Mouse (Mus musculus) neutrophil, adult 5-6 weeks (primary cell): ENCODE measurements around the gene Dph2. TPM values are rescaled to one million over a fixed set of nuclear protein-coding genes. Genes with fewer than 3 reads are reported as not detected.

Source experiments
- ATAC-seq: fragments of 151-379, 151-347 bp; 2 replicates; pipeline ENCODE4 v1.8.0; 2017; ENCODE audit warnings: mild to moderate bottlenecking, moderate TSS enrichment; ENCODE audit not compliant: insufficient number of reproducible peaks, poor library complexity, low FRiP score, severe bottlenecking; ENCODE audit errors: extremely low read depth
- total RNA-seq: library from RNA; stranded (forward); fragments of 200-1000 nt; gene quantifications from 2 replicates; pipeline ENCODE4 v1.2.3, GENCODE M21; 2017

Dph2 gene
- 10.6 and 11.8 TPM in 2 replicates for total RNA-seq

- peak; percentile 87 for ATAC-seq
These were observed at the start of gene Dph2 for GRCm38 (mm10) chr4:117891738-117892161. Dph2 (minus strand) TSS chr4:117892032.

GRCm38 (mm10) chr4:117936964-117937363, 45.1 kb upstream of the Dph2 start:
- ATAC-seq, result no peak

DNA sequence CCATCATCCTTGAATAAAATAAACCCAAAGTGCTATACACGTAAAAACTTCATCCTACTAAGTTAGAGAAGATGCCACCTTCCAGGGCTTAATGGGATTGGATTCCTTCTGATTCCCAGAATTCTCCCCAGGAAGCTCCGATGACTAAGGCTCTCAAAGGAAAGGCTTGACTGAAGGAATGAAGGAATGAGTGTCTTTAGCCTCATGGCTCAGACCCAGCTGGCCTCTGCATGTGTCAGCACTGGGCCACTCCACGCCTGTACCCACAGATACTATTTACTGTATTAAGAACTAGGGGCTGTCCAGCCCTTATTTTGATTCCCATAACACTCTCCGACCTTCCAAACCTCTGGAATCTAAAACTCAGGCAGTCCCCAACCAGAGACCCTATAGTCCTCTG, 42.2 kb upstream of the Dph2 start:
- no peak for ATAC-seq

DNA sequence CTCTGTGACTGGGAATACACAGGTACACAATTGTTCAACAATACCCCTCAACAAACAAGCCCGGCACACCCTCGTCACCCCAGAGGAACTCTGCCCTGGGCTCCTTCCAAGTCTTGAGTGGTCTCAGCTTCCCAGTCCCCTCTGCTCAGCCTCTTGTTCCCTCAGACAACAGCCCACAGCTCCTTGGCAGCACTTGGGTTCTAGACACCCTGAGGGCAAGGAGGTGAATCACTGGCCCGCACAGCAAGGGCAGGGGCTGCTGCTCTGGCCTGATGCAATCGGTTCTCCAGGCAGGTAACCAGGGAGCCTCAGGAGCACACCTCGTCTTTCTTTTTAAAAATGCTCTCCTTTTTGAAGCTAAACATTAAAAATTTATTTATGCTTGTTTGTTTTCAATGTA, 41.4 kb upstream of the Dph2 start:
- no peak for ATAC-seq

DNA sequence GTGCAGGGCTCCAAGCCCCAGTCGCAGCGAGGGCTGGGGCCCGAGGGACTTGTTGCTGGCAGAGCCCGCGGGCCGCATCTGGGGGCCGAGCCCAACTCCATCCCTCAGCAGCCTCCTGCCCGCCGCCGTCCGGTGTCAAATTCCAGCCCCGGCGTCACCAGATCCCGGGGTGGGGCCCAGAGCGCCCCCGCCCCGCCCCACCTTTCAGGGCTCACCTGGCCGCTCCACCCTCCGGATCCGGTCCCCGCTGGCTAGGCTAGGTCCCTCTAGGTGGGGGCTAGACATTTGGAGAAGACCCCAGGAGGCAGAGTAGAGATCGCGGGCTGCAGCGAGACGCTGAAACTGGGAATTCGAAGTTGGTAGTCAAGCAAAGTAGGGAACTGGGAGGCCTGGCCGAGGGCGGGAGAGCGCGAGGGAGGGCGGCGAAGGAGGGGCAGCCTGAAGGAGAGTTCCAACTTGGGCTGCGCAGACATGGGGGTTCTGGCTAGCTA, 37.6 kb upstream of the Dph2 start, which contains the start of gene Artn:
TSS of gene Artn (minus strand) at position 373 of the 491 bp plus-strand sequence.
- ATAC-seq, result no peak

GRCm38 (mm10) chr4:117928699-117929241, 36.9 kb upstream of the Dph2 start:
- ATAC-seq, result no peak; the same call in 1 of the 2 replicates

DNA sequence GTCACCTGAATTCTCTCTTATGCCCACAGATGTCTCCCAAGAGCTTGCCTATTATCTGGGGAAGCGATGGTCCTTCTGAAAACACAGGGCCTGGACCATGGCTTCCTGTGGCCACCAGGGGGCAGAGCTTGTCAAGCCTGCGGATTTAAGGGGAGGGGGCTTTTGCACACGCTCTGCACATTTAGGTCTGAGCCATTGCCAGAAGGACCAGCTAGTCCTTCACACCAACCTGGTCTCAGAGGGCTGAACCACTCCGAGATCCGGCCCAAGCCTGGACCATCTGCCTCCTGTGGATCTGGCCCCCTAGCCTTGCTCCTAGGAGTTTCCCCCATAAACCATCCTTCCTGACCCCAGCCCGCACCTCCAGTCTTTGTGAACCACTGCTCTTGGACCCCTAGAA, 36.4 kb upstream of the Dph2 start:
- ATAC-seq, result no peak

- 0 out of 2 replicates have a peak, but pooled peaks have one; percentile 35 for ATAC-seq
These were observed 35.0 kb upstream of the Dph2 start for GRCm38 (mm10) chr4:117926545-117927482.

DNA sequence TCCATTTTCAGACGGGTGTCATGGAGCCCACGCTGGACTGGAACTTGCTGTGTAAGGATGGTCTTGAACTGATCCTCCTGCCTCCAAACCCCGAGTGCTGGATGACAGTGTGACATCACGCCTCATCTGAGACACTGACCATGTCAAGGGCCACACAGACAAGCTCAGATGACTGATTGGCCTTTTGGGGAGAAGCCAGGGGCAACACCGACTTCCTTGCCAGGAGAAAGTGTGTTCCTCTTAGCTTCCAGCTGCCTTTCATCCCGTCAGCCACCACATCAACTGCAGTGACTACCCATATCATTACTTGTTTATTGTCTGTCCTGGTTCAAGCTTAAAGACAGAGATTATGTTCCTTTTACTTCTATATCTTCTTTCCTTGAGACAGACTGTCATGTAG, 33.1 kb upstream of the Dph2 start:
- no peak for ATAC-seq

GRCm38 (mm10) chr4:117923450-117923849, 31.6 kb upstream of the Dph2 start:
- no peak for ATAC-seq

DNA sequence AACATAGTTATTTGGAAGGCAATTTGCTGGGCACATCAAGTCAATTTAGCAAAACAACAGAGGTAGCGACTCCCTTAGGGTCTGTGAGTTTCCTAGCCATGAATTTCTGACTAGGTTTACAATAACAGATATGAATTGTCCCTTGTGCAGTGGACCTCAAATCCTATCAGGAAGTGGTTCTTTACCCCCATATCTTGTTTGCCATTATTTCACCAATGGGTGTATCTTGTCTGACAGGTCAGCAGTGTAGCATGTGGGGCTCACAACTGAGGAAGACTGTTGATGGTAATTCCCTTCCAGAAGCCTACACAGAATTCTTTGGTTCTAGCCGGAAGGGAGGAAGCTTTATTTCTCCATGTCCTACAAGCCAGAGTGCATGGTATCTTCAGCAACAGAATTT, 29.5 kb upstream of the Dph2 start:
- peak; percentile 58 for ATAC-seq

DNA sequence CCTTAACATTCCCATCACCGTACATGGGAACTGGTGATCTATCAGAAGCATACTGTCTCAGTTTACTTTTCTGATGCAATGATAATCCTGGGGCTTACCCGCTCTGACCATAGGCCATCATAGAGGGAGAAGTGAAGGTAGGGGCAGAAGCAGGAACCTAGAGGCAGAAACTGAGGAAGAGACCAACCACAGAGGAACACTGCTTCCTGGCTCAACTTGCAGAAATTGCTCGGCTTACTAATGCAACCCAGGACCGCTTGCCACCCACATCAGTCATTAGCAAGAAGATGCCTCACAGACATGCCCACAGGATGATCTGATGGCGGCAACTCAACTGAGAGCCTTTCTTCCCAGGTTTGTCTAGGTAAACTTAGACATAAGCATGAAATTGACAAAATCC, 26.9 kb upstream of the Dph2 start:
- no peak for ATAC-seq

DNA sequence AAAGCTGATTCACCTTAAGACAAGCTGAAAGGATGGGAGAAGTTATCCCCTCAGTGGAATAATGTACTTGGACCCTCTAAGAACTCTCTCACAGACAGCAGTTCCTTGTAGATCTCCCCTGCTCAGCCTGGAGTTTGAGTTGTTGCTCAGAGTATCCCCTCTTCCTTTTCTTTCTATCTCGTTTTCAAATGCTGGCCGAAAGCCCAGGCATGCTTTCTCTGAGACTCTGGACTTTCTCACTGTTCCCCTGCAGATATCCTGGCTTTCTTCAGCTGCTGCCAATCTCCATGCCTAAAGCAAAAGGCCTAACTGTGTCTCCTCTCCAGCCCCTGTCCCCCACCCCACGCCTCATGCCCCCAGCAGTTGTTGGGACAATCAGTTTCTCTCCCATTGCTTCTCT, 26.4 kb upstream of the Dph2 start:
- ATAC-seq, result no peak

DNA sequence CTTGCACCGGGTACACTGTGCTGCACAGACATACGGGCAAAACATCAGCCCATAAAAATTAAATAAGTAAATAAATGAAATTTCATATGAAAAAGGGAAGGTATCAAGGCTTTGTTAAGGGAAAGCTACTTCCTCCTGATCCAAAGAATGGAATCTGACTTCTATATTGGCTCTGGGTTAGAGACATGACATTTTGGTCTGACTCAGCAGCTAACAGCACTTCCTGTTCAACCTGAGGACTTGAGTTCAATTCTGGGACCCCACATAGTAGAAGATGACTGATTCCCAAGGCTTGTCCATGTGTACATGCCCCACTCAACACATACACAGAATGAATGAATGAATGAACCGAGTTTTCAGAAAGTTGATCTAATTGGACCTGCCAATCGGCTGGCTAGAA, 26.0 kb upstream of the Dph2 start:
- no peak for ATAC-seq

DNA sequence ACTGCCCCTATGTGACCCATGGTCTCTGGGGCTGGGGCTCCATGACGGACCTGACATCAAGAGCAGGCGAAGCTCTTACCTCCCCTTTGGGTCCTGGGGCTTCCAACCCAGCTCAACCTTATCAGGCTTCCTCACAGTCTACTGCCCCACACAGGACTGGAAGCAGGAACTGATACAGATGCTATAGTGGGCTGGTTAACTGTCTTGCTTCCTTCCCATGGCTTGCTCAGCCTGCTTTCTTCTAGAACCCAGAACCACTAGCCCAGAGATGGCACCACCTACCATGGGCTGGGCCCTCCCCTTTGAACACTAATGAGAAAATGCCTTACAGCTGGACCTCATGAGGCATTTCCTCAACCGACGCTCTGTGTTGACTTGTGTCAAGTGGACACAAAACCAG, 25.6 kb upstream of the Dph2 start:
- no peak for ATAC-seq

DNA sequence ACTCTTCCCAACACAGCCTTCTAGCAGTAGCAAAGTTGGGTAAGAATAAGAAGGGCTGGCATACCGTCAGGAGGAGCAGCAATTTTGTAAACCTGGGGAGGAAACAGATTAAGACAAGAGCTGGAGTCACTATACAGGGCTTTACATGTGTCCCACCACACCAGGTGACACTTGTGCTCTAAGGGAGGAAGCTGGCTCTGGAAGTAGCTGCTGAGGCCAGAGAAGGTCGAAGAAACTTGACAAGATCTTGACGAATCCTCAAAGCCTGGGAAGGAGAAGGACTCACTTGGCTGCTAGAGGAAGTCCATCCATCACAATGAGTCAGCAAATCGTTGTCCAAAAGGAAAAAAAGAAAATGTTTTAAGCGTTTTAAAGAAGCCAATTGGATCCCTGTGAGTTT, 24.6 kb upstream of the Dph2 start:
- ATAC-seq, result no peak

DNA sequence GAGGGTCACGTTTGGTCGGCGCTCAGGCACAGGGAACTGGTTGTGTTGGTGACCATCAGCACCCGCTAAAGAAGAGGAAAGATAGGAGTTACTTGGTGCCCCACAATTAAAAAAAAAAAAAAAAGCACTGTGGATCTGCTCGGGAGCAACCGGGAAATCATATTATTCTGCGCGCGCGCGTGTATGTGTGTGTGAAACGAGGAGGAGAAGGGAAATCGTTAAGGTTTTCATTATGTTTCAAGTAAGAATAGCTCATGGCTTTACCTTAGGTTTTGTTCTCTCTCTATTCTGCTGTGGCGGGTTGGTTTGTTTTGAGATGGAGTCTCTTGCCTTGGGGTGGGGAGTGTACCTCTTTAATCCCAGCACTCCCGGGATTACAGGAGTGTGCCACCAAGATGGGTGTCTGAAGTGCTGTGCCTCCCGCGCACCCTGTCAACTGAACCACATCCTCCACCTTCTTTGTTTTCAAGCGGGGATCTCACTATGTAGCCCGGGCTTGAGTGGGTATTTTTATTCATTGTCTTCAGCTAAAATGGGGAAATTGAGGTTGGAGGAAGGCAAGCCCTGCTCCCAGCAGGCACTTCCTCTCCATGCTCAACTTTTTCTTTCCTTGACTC, 23.8 kb upstream of the Dph2 start:
- no peak for ATAC-seq

GRCm38 (mm10) chr4:117914591-117915442, 23.0 kb upstream of the Dph2 start, which contains the start of gene Ipo13:
Ipo13 (minus strand) TSS chr4:117914999.
- ATAC-seq, result peak; percentile 84

DNA sequence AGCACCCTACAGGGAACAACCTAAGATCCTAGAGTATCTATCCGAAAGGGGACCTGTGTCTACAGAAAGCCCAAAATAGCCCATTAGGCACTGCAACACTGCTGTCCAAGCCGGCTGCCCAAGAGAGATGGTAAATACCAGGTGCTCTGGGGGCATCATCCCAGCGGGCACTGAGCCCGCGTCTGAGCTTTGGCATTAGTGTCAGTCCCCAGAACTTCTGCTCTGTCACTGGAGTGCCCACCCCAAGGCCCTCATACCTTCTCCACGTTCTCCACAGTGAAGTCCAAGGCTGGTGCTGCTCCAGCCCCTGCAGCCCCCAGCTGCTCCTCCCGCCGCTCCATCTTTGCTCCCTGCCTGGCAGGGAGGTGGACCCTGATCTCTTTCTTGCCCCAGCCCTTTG, 22.2 kb upstream of the Dph2 start:
- ATAC-seq, result no peak
